Mouse (Mus musculus): ENCODE data around the gene Cdkal1. TPM values are rescaled to one million over a fixed set of nuclear protein-coding genes. Genes with fewer than 3 reads are reported as not detected.

Cdkal1 gene
- polyA plus RNA-seq, 1 experiment = 5.1 TPM

DNA sequence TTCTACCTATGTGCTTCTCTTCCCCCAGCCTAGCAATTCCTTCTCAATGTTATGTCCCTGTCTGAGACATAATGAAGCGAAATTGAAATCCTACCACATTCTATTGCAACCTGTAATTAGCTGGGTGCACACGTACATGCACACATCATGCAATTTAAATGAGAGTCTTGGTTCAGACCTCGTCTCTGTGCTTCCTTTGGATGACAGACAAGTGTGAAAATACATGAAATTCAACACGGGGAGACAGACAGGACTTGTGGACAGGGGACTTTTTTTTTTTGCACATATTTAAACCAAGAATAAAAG, 484.1 kb downstream of the Cdkal1 start:
- TF ChIP-seq USF1 (IDR thresholded peaks at IDR 0.05; ENCODE audit: low read depth) (no peak), MYOG (IDR thresholded peaks at IDR 0.05; ENCODE audit: control insufficient read depth, extremely low read depth, insufficient read length) (no peak), MAX (IDR thresholded peaks at IDR 0.05) (no peak), CEBPB (IDR thresholded peaks at IDR 0.05; ENCODE audit: low read depth) (no peak), MYOD1 (IDR thresholded peaks at IDR 0.05; ENCODE audit: control insufficient read depth, insufficient read length, low read depth) (no peak), FOSL1 (IDR thresholded peaks at IDR 0.05; ENCODE audit: insufficient read depth, low read length, poor library complexity, severe bottlenecking) (no peak), CTCF (IDR thresholded peaks at IDR 0.05; ENCODE audit: control insufficient read depth, insufficient read depth, insufficient read length) (no peak)

DNA sequence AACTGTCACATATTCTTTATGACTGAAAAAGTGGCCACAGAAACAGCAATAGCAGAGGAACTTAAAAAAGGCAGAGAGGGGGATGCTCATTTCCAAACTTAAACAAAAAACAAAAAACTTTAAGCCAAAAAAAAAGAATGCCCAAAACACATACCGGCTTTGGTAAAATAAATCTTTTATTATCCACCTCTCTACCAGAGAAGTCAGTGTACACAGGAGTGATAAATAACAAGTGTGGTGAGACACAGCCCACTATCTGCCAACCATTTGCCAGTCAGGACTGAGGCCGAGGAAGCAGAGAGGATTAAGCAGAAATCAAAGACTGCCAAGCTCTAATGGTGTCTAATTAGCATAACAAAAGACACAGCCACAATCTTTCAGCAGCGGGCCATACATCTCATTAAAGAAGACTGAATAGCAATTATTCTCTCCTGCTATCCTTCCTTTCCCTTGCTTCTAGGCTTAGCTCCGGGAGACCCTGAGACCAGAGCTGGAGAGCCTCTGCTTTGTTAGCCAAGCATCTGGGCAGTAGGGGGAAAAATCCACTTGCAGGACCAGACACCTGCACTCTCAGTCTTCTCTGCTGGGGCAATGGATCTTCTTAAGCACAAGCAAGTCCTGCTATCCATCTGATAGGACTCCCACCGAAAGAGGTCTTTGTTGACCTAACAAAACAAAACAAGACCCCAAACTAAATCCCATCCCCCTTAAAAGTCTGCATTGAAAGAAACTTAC, 484.6 kb downstream of the Cdkal1 start:
- H3K36me3 ChIP-seq (ENCODE audit: control insufficient read depth, insufficient read depth) = no peaks in the 10 kb centered on the region
- H3K27me3 ChIP-seq (ENCODE audit: control insufficient read depth, insufficient read depth, insufficient read length) = no peaks in the 10 kb centered on the region
- H3K79me2 ChIP-seq (ENCODE audit: control insufficient read depth, insufficient read depth) = no peaks in the 10 kb centered on the region
- no peak overlapping the region for H3K4me3 ChIP-seq (ENCODE audit: insufficient read depth, poor library complexity, severe bottlenecking)
- H3ac ChIP-seq (ENCODE audit: control insufficient read depth, insufficient read length, low read depth) = no peak overlapping the region
- no peak for TF ChIP-seq MAX (IDR thresholded peaks at IDR 0.05)
- TF ChIP-seq MYOD1 (IDR thresholded peaks at IDR 0.05; ENCODE audit: control insufficient read depth, insufficient read length, low read depth) = no peak
- no peak for TF ChIP-seq CTCF (IDR thresholded peaks at IDR 0.05; ENCODE audit: control insufficient read depth, insufficient read depth, insufficient read length)
- TF ChIP-seq FOSL1 (IDR thresholded peaks at IDR 0.05; ENCODE audit: insufficient read depth, low read length, poor library complexity, severe bottlenecking) = no peak
- TF ChIP-seq MYOG (IDR thresholded peaks at IDR 0.05; ENCODE audit: control insufficient read depth, extremely low read depth, insufficient read length) = no peak
- TF ChIP-seq CEBPB (IDR thresholded peaks at IDR 0.05; ENCODE audit: low read depth) = no peak
- no peak for TF ChIP-seq USF1 (IDR thresholded peaks at IDR 0.05; ENCODE audit: low read depth)
- no peaks in the 10 kb centered on the region for H3K79me3 ChIP-seq (ENCODE audit: low read depth)

More for the DNA sequence above, 484.1 kb downstream of the Cdkal1 start:
- H3K36me3 ChIP-seq (ENCODE audit: control insufficient read depth, insufficient read depth) = no peaks in the 10 kb centered on the region
- no peak overlapping the region for H3K4me3 ChIP-seq (ENCODE audit: insufficient read depth, poor library complexity, severe bottlenecking)
- H3ac ChIP-seq (ENCODE audit: control insufficient read depth, insufficient read length, low read depth) = no peak overlapping the region
- no peaks in the 10 kb centered on the region for H3K27me3 ChIP-seq (ENCODE audit: control insufficient read depth, insufficient read depth, insufficient read length)
- H3K79me3 ChIP-seq (ENCODE audit: low read depth) = no peaks in the 10 kb centered on the region
- no peaks in the 10 kb centered on the region for H3K79me2 ChIP-seq (ENCODE audit: control insufficient read depth, insufficient read depth)

GRCm38 (mm10) chr13:29368806-29369205, 486.7 kb downstream of the Cdkal1 start:
- Histone ChIP-seq H3K79me2 (ENCODE audit: control insufficient read depth, insufficient read depth) (no peaks in the 10 kb centered on the region), H3K79me3 (ENCODE audit: low read depth) (no peaks in the 10 kb centered on the region), H3K4me3 (ENCODE audit: insufficient read depth, poor library complexity, severe bottlenecking) (no peak overlapping the region), H3ac (ENCODE audit: control insufficient read depth, insufficient read length, low read depth) (no peak overlapping the region), H3K27me3 (ENCODE audit: control insufficient read depth, insufficient read depth, insufficient read length) (no peaks in the 10 kb centered on the region), H3K36me3 (ENCODE audit: control insufficient read depth, insufficient read depth) (no peaks in the 10 kb centered on the region)
- no peak for TF ChIP-seq MAX (IDR thresholded peaks at IDR 0.05)
- no peak for TF ChIP-seq MYOD1 (IDR thresholded peaks at IDR 0.05; ENCODE audit: control insufficient read depth, insufficient read length, low read depth)
- no peak for TF ChIP-seq MYOG (IDR thresholded peaks at IDR 0.05; ENCODE audit: control insufficient read depth, extremely low read depth, insufficient read length)
- no peak for TF ChIP-seq FOSL1 (IDR thresholded peaks at IDR 0.05; ENCODE audit: insufficient read depth, low read length, poor library complexity, severe bottlenecking)
- TF ChIP-seq CEBPB (IDR thresholded peaks at IDR 0.05; ENCODE audit: low read depth) = no peak
- no peak for TF ChIP-seq USF1 (IDR thresholded peaks at IDR 0.05; ENCODE audit: low read depth)
- TF ChIP-seq CTCF (IDR thresholded peaks at IDR 0.05; ENCODE audit: control insufficient read depth, insufficient read depth, insufficient read length) = no peak

- H3K79me2 ChIP-seq (ENCODE audit: control insufficient read depth, insufficient read depth) = no peaks in the 10 kb centered on the region
- no peak for TF ChIP-seq CEBPB (IDR thresholded peaks at IDR 0.05; ENCODE audit: low read depth)
- no peak for TF ChIP-seq MAX (IDR thresholded peaks at IDR 0.05)
- no peak for TF ChIP-seq USF1 (IDR thresholded peaks at IDR 0.05; ENCODE audit: low read depth)
- no peak for TF ChIP-seq CTCF (IDR thresholded peaks at IDR 0.05; ENCODE audit: control insufficient read depth, insufficient read depth, insufficient read length)
- no peak for TF ChIP-seq FOSL1 (IDR thresholded peaks at IDR 0.05; ENCODE audit: insufficient read depth, low read length, poor library complexity, severe bottlenecking)
- no peak overlapping the region for H3K4me3 ChIP-seq (ENCODE audit: insufficient read depth, poor library complexity, severe bottlenecking)
These were observed 490.4 kb downstream of the Cdkal1 start for GRCm38 (mm10) chr13:29364901-29365625.

DNA sequence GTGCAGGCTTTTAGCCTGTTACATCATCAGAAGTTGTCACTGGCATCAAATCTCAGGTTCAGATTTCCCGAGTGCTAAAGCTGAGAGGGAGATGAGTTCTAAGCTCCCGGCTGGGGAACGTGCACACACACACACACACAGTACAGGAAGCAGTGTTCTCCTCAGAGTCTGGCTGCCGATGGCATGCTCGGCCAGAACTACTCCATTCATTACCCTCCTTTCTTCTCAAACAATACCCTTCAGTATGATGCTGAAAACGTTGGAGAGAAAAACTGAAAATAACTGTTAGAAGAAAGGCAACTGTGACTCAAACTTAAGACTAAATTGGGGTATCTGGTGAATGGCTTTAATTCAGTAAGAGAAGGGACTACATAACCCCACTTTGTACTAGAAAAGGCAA, 491.5 kb downstream of the Cdkal1 start:
- H3K27me3 ChIP-seq (ENCODE audit: control insufficient read depth, insufficient read depth, insufficient read length) = no peaks in the 10 kb centered on the region
- H3ac ChIP-seq (ENCODE audit: control insufficient read depth, insufficient read length, low read depth) = no peak overlapping the region
- TF ChIP-seq MYOD1 (IDR thresholded peaks at IDR 0.05; ENCODE audit: control insufficient read depth, insufficient read length, low read depth) = no peak
- no peak for TF ChIP-seq MYOG (IDR thresholded peaks at IDR 0.05; ENCODE audit: control insufficient read depth, extremely low read depth, insufficient read length)
- TF ChIP-seq FOSL1 (IDR thresholded peaks at IDR 0.05; ENCODE audit: insufficient read depth, low read length, poor library complexity, severe bottlenecking) = no peak
- no peak for TF ChIP-seq USF1 (IDR thresholded peaks at IDR 0.05; ENCODE audit: low read depth)
- TF ChIP-seq CTCF (IDR thresholded peaks at IDR 0.05; ENCODE audit: control insufficient read depth, insufficient read depth, insufficient read length) = no peak
- TF ChIP-seq MAX (IDR thresholded peaks at IDR 0.05) = no peak
- TF ChIP-seq CEBPB (IDR thresholded peaks at IDR 0.05; ENCODE audit: low read depth) = no peak
- H3K4me3 ChIP-seq (ENCODE audit: insufficient read depth, poor library complexity, severe bottlenecking) = no peak overlapping the region
- no peaks in the 10 kb centered on the region for H3K79me3 ChIP-seq (ENCODE audit: low read depth)
- no peaks in the 10 kb centered on the region for H3K36me3 ChIP-seq (ENCODE audit: control insufficient read depth, insufficient read depth)
- no peaks in the 10 kb centered on the region for H3K79me2 ChIP-seq (ENCODE audit: control insufficient read depth, insufficient read depth)

More at GRCm38 (mm10) chr13:29364901-29365625, 490.4 kb downstream of the Cdkal1 start:
- Histone ChIP-seq H3K36me3 (ENCODE audit: control insufficient read depth, insufficient read depth) (no peaks in the 10 kb centered on the region), H3K27me3 (ENCODE audit: control insufficient read depth, insufficient read depth, insufficient read length) (no peaks in the 10 kb centered on the region), H3K79me3 (ENCODE audit: low read depth) (no peaks in the 10 kb centered on the region), H3ac (ENCODE audit: control insufficient read depth, insufficient read length, low read depth) (no peak overlapping the region)
